Mouse (Mus musculus) cerebellum, postnatal 10 days (tissue): Measurements from ENCODE around the gene Prtn3.

Experiments
- DNase-seq, 2 experiments: peaks; one replicate each; pipeline ENCODE4 v3.0.0; 2021; ENCODE audit warnings: mixed read lengths in 2 of 2

Prtn3 gene

GRCm38 (mm10) chr10:79912412-79912811, 38.1 kb downstream of the Prtn3 start:
- DNase-seq = no peak

- peak; percentile 54 to 68 for DNase-seq
Measured at GRCm38 (mm10) chr10:79914131-79914947, 40.1 kb downstream of the Prtn3 start.

DNA sequence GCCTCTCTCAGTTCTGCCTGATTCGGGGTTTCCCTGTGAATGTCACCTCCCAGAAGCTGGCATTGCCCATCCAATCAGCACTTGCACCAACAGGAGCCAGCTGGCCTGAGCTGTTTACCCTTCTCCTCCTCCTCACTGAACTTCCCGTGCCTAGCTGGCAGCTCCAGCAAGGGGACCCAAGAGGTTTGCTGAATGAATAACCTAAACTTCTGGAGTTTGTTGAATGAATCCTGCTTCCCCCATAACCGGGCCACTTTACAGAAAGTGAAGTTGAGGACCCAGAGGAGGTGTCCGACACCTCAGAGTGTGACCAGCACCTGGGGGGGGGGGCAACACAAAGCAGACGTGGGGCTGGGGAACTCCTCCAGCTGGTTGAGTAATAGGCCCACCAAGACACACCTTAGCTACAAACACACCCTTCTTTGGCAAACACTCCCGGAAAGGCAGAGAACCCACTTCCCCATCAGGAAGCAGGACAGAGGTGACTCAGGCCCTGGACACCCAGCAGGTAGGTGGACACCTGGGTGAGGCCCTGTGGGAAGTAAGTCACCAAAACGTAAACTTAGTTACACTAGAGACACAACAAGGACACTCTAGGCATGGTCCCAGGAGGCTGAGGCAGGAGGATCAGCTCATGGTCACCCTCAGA, 40.8 kb downstream of the Prtn3 start:
- DNase-seq = peak; percentile 35 to 56

DNA sequence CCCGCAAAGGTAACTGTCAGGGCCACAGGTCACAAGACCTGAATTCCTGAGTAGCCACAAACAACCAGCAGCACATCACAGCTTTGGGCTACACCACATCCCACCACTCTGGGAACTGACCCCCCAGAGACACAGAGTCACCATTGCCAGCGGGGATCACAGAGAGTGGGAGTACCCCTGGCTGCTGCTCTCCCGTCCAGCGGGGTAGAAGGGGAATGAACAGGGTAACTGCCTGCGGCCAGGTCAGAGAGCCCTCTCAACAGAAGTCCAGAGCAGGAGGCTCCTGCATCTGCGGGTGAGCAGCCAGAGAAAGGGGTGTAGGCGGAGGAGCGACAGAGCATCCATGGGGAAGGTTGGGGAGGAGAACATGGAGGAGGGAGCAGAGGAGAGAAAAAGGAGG, 41.8 kb downstream of the Prtn3 start:
- peak; percentile 30 to 43 for DNase-seq

- DNase-seq = peak; percentile 92
Measured at GRCm38 (mm10) chr10:79916808-79917531, 42.7 kb downstream of the Prtn3 start, which contains the start of gene Kiss1r. Kiss1r (plus strand) TSS chr10:79916971.

DNA sequence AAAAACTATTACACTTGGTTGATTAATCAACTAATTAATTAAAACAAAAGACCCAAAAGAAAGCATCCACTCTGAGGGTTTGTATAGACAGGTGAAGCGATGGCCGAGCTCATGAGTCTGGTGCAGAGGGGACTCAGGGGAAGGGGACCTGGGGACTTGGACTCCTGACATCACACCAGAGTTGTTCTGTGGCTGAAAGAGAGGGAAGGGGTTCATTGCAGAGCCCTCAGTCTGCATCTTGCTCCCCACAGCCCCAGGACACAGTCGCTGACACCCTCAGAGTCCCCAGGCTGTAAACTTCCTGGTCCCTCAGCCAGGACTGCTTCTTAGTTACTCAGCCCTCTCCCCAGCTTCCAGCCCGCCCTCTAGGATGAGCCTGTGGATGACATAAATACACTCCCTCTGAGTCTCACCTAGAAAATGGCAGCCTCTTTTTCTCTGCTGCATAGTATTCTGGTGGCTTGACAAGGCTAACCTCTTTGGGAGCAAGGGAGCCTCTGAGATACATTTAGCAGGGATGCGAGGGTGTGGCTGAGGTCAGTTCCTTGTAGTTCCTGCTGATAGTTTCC, 43.3 kb downstream of the Prtn3 start:
- no peak for DNase-seq

DNA sequence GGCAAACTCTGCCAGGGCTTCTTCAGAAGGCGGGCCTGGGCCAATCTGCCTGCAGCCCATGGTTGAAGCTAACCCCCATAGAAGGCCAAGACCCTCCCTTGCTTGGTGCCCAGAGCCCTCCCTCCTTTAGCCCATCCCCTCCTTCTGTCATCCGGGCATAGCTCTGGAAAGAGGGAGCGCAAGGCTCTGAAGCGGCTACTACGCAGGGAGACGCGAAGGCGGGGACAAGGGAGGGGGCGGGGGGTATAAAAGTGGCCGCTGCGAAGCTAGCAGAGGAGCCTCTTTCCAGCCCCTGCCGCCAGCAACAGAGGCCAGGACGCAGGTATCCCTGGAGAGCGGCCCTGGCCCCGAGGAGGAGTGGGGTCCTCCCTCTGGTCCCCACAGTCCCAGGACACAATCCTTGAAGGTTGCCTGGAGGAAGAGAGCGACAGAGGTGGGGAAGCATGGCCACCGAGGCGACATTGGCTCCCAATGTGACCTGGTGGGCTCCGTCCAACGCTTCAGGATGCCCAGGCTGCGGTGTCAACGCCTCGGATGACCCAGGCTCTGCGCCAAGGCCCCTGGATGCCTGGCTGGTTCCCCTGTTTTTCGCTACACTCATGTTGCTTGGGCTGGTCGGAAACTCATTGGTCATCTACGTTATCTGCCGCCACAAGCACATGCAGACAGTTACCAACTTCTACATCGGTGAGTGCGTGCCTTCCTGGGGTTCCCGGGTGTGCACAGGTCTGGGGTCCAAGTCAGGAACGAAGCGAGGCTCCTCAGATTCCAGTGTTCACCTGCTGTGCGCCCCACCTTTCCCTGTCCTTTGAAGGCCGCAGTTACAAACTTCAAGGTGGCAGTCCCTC, 44.2 kb downstream of the Prtn3 start:
- peak; percentile 81 to 84 for DNase-seq

DNA sequence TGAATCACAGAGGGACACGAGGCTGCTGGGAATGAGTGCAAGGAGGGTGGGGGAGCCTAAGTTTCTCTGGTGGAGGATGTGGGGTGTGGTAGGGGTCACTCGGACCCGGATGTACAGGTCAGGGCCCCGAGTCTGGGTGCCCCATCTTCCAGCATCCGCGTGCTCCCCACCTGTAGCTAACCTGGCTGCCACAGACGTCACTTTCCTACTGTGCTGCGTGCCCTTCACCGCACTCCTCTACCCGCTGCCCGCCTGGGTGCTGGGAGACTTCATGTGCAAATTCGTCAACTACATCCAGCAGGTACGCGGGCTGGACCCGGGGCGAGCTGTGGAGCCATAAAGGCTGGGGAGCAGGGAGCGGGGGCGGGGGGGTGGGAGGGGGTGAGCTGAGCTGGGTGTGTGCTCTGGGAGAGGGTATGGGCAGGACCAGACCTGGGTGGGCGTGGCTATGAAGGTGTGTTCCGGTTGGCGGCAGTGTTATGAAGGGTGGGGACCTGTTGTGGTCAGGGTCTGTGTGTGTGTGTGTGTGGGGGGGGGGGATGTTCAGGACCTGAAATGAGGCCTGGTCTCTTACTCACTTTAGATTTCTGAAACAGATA, 45.1 kb downstream of the Prtn3 start:
- peak in 1 of 2 experiments; percentile 34 for DNase-seq

GRCm38 (mm10) chr10:79920056-79920890, 46.0 kb downstream of the Prtn3 start:
- DNase-seq = peak in 1 of 2 experiments; percentile 19

DNA sequence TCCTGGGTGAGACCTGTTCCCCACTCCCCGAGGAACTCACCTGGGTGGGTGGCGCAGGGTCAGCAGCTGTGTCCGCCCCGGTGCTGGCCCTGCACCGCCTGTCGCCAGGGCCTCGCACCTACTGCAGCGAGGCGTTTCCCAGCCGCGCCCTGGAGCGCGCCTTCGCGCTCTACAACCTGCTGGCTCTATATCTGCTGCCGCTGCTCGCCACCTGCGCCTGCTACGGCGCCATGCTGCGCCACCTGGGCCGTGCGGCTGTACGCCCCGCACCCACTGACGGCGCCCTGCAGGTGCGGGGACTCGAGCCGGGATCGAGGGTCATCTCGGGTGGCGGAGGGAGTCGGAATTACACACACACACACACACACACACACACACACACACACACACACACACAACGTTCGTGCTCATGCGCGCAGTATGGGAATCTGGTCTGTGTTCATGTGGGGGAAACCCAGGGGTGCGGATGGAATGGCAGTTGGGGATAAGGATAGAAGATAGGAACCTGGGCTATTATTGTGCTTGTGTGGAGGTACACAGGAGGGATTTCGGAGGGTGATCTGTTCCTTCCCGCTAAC, 46.8 kb downstream of the Prtn3 start, which contains the start of gene R3hdm4:
R3hdm4 (minus strand) TSS at position 251 of the 578 bp plus-strand sequence.
- DNase-seq = no peak

- DNase-seq = peak in 1 of 2 experiments; percentile 37
Measured at GRCm38 (mm10) chr10:79921572-79921971, 47.3 kb downstream of the Prtn3 start.

- DNase-seq = peak; percentile 97 to 99
Measured at GRCm38 (mm10) chr10:79924998-79925784, 50.9 kb downstream of the Prtn3 start.

DNA sequence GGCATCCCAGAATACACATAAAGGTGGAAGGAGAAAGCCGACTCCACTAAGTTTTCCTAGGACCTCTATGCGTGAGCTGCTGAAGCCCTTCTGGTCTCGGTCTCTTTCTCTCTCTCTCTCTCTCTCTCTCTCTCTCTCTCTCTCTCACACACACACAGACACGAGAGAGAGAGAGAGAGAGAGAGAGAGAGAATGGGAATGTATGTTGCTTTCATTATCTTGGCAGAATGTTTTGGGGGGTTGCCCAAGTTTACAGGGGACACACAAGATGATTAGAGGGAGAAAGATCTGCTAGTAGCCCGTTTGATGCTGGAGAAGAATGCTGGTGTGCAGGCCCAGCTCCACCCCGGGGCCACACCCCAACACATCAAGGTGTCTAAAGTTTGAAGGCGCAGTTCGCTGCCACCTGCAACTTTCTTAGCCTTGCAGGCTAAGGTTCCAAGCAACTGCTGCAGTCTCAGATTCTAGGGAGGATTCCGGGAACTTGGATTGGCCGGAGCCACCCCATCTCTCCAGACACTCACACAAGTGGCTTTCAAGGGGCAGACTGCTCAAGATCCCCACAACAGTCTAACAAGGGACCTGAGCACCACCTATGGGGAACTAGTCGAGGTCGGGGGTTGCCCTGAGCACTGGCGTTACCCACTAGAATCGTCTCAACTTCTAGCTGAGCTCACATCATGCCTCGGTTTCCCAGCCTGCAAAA, 51.7 kb downstream of the Prtn3 start:
- DNase-seq = peak in 1 of 2 experiments; percentile 52

GRCm38 (mm10) chr10:79926491-79927323, 52.4 kb downstream of the Prtn3 start, which contains the start of gene Arid3a:
Arid3a (plus strand) TSS chr10:79927043.
- peak; percentile 91 to 94 for DNase-seq

GRCm38 (mm10) chr10:79927324-79928029, 53.2 kb downstream of the Prtn3 start:
- peak; percentile 78 for DNase-seq

DNA sequence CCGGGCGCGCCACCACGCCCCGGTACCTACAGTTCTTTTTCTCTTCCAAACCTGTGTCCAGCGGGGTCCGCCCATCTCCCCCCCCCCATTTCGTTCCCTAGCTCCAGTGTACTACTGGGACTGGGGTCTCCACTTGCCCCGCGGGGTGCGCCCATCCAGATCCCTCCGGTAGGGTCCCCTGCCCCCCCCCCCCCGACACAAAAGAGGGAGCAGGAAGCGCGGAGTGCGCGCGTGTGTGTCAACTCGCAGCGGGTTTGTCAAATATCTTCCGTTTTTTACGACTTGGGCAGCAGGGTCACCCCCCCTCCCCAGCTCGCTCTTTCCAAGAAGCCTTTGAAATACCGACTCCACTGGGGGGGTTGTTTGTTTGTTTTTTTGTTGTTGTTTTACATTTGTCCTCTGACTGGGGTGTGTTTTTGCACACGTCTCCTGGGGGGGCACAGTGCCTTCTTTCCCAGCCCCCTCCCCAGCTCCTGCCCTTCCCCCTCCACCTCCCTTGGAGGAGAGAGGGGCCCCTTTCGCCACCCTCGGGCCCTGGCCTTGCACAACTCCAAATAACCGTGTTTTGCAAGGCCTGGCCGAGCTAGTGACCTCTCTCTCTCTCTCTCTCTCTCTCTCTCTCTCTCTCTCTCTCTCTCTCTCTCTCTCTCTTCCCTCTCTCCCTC, 53.9 kb downstream of the Prtn3 start:
- DNase-seq = peak; percentile 53 to 60
